Comparison of ENCODE assay signal across 8 mouse cellular contexts in genomic region chr9:46110648-46111047, GRCm38 (mm10).
DNase-seq lines count a peak whose midpoint lies in the region; ATAC-seq and TF ChIP-seq lines count a peak whose summit lies in the region.

No protein-coding gene starts in this region.

- DNase-seq in limb, embryonic 14.5 days (ENCODE audit: low spot score): no peak
- DNase-seq in limb, embryonic 10.5 days (ENCODE audit: low spot score): no peak
- peak in 1 of 3 experiments; percentile 24 for DNase-seq in liver, embryonic 14.5 days (ENCODE audit: low read depth in 3 of 3, low spot score in 3 of 3)
- DNase-seq in cerebellum, adult 9-10 months: no peak
- no peak for DNase-seq in forebrain, postnatal 0 days
- no peak for DNase-seq in gastrocnemius, adult 8-10 months (ENCODE audit: low spot score in 2 of 2)

- no peaks in the 10 kb centered on the region for H3K36me3 ChIP-seq in limb, embryonic 14.5 days (ENCODE audit: control insufficient read depth, insufficient read depth, low read length)
- no peaks in the 10 kb centered on the region for H3K36me3 ChIP-seq in limb, embryonic 10.5 days
- H3K36me3 ChIP-seq in heart, embryonic 15.5 days: no peaks in the 10 kb centered on the region
- no peaks in the 10 kb centered on the region for H3K36me3 ChIP-seq in liver, embryonic 14.5 days (replicated peaks; ENCODE audit: control insufficient read depth, insufficient read depth, low read depth)
- no peaks in the 10 kb centered on the region for H3K36me3 ChIP-seq in stomach, embryonic 16.5 days (ENCODE audit: control insufficient read depth, insufficient read depth, low read length)
- H3K36me3 ChIP-seq in forebrain, postnatal 0 days (ENCODE audit: insufficient read depth): no peaks in the 10 kb centered on the region

- no peak overlapping the region for H3K9ac ChIP-seq in limb, embryonic 14.5 days (ENCODE audit: low read depth, low read length, severe bottlenecking)
- no peak overlapping the region for H3K9ac ChIP-seq in heart, embryonic 15.5 days
- H3K9ac ChIP-seq in liver, embryonic 14.5 days (replicated peaks): no peak overlapping the region
- no peak overlapping the region for H3K9ac ChIP-seq in stomach, embryonic 16.5 days (ENCODE audit: low read length)
- no peak overlapping the region for H3K9ac ChIP-seq in forebrain, postnatal 0 days

- TF ChIP-seq EP300 in liver, embryonic 14.5 days (IDR thresholded peaks at IDR 0.05; ENCODE audit: low read depth): no peak

- no peaks in the 10 kb centered on the region for H3K27me3 ChIP-seq in limb, embryonic 14.5 days (ENCODE audit: control insufficient read depth, insufficient read depth, low read length)
- no peaks in the 10 kb centered on the region for H3K27me3 ChIP-seq in limb, embryonic 10.5 days (ENCODE audit: low read depth, poor library complexity, severe bottlenecking)
- no peaks in the 10 kb centered on the region for H3K27me3 ChIP-seq in heart, embryonic 15.5 days
- no peaks in the 10 kb centered on the region for H3K27me3 ChIP-seq in liver, embryonic 14.5 days (ENCODE audit: control insufficient read depth, insufficient read depth, low read length)
- H3K27me3 ChIP-seq in stomach, embryonic 16.5 days (ENCODE audit: control insufficient read depth, insufficient read depth, low read length): no peaks in the 10 kb centered on the region
- no peaks in the 10 kb centered on the region for H3K27me3 ChIP-seq in forebrain, postnatal 0 days (ENCODE audit: insufficient read depth, low read length)

- ATAC-seq in limb, embryonic 14.5 days (ENCODE audit: low FRiP score, low read depth): no peak
- ATAC-seq in heart, embryonic 15.5 days (replicated peaks; ENCODE audit: insufficient number of reproducible peaks, insufficient read depth, low FRiP score, low read depth): peak; percentile 73
- 0 out of 2 replicates have a peak, but pooled peaks have one; percentile 15 for ATAC-seq in liver, embryonic 14.5 days (ENCODE audit: insufficient read depth)
- ATAC-seq in stomach, embryonic 16.5 days (ENCODE audit: insufficient read depth, low FRiP score): 0 out of 2 replicates have a peak, but pooled peaks have one; percentile 59
- no peak for ATAC-seq in forebrain, postnatal 0 days

- H3K9me3 ChIP-seq in limb, embryonic 14.5 days (ENCODE audit: control insufficient read depth, low read length): no peaks in the 10 kb centered on the region
- H3K9me3 ChIP-seq in limb, embryonic 10.5 days (replicated peaks): no peaks in the 10 kb centered on the region
- no peaks in the 10 kb centered on the region for H3K9me3 ChIP-seq in heart, embryonic 15.5 days (replicated peaks)
- H3K9me3 ChIP-seq in liver, embryonic 14.5 days (ENCODE audit: control insufficient read depth, low read length): no peaks in the 10 kb centered on the region
- H3K9me3 ChIP-seq in stomach, embryonic 16.5 days (replicated peaks; ENCODE audit: control insufficient read depth, low read length): no peaks in the 10 kb centered on the region
- H3K9me3 ChIP-seq in forebrain, postnatal 0 days (ENCODE audit: low read length): no peaks in the 10 kb centered on the region

- H3K4me1 ChIP-seq in limb, embryonic 14.5 days (ENCODE audit: control insufficient read depth, insufficient read depth, low read length): peaks cover 29% of the 10 kb centered on the region
- peaks cover 32% of the 10 kb centered on the region for H3K4me1 ChIP-seq in limb, embryonic 10.5 days
- peaks cover 39% of the 10 kb centered on the region for H3K4me1 ChIP-seq in heart, embryonic 15.5 days (replicated peaks)
- peaks cover 12 to 25% of the 10 kb centered on the region in 2 experiments for H3K4me1 ChIP-seq in liver, embryonic 14.5 days (replicated peaks; ENCODE audit: control insufficient read depth in 2 of 2, insufficient read depth in 2 of 2, low read length in 1 of 2)
- peaks cover 40% of the 10 kb centered on the region for H3K4me1 ChIP-seq in stomach, embryonic 16.5 days (ENCODE audit: control insufficient read depth, insufficient read depth, low read length)
- no peaks in the 10 kb centered on the region; the same call in 1 of the 2 replicates for H3K4me1 ChIP-seq in forebrain, postnatal 0 days (ENCODE audit: insufficient read depth)

- 45% methylated on average over 7 of the region's 7 CpGs for WGBS in limb, embryonic 14.5 days
- 68% methylated on average over 7 of the region's 7 CpGs for WGBS in limb, embryonic 10.5 days
- 27% methylated on average over 7 of the region's 7 CpGs for WGBS in heart, embryonic 15.5 days
- 12% methylated on average over 7 of the region's 7 CpGs for WGBS in liver, embryonic 14.5 days (ENCODE audit: insufficient replicate concordance)
- WGBS in stomach, embryonic 16.5 days: 16% methylated on average over 7 of the region's 7 CpGs
- 70% methylated on average over 7 of the region's 7 CpGs for WGBS in forebrain, postnatal 0 days

- 0 out of 2 replicates have a peak overlapping the region, but pooled peaks have one; percentile 52 for H3K27ac ChIP-seq in limb, embryonic 14.5 days (replicated peaks; ENCODE audit: low read depth, low read length)
- H3K27ac ChIP-seq in limb, embryonic 10.5 days: no peak overlapping the region
- H3K27ac ChIP-seq in heart, embryonic 15.5 days: peak overlapping the region; percentile 60
- no peak overlapping the region for H3K27ac ChIP-seq in liver, embryonic 14.5 days
- H3K27ac ChIP-seq in stomach, embryonic 16.5 days (ENCODE audit: low read length): peak overlapping the region; percentile 13; the same call in 1 of the 2 replicates
- H3K27ac ChIP-seq in forebrain, postnatal 0 days (ENCODE audit: low read depth, low read length): no peak overlapping the region

- no peak overlapping the region for H3K4me3 ChIP-seq in limb, embryonic 14.5 days (replicated peaks; ENCODE audit: low read length)
- no peak overlapping the region for H3K4me3 ChIP-seq in limb, embryonic 10.5 days
- peak overlapping the region; percentile 13 for H3K4me3 ChIP-seq in heart, embryonic 15.5 days
- no peak overlapping the region for H3K4me3 ChIP-seq in liver, embryonic 14.5 days (ENCODE audit: insufficient read depth in 1 of 2, low read depth in 2 of 2, low read length in 2 of 2)
- no peak overlapping the region for H3K4me3 ChIP-seq in stomach, embryonic 16.5 days (replicated peaks; ENCODE audit: low read length)
- no peak overlapping the region for H3K4me3 ChIP-seq in forebrain, postnatal 0 days (ENCODE audit: low read depth, low read length)

- no peak for TF ChIP-seq CTCF in liver, embryonic 14.5 days (IDR thresholded peaks at IDR 0.05; ENCODE audit: low read depth)
- TF ChIP-seq CTCF in forebrain, postnatal 0 days (IDR thresholded peaks at IDR 0.05; ENCODE audit: low read depth): no peak

- H3K4me2 ChIP-seq in limb, embryonic 14.5 days (replicated peaks; ENCODE audit: low read depth, low read length, severe bottlenecking): no peak overlapping the region
- H3K4me2 ChIP-seq in heart, embryonic 15.5 days: peak overlapping the region; percentile 44
- H3K4me2 ChIP-seq in liver, embryonic 14.5 days (ENCODE audit: low read depth): peak overlapping the region; percentile 21; the same call in 1 of the 2 replicates
- H3K4me2 ChIP-seq in stomach, embryonic 16.5 days (ENCODE audit: low read depth, low read length): 0 out of 2 replicates have a peak overlapping the region, but pooled peaks have one; percentile 4
- no peak overlapping the region for H3K4me2 ChIP-seq in forebrain, postnatal 0 days (ENCODE audit: low read depth)

- TF ChIP-seq POLR2A in limb, embryonic 14.5 days (IDR thresholded peaks at IDR 0.05; ENCODE audit: borderline replicate concordance, extremely low read depth, insufficient read depth, insufficient read length): no peak

Comparison
In these comparisons a context has a peak if more than half of its experiments do, and no peak if none do; other contexts are left out.
1. H3K27ac ChIP-seq: peak in limb, embryonic 14.5 days (single experiment), heart, embryonic 15.5 days (single experiment) and stomach, embryonic 16.5 days (single experiment); none in limb, embryonic 10.5 days (single experiment), liver, embryonic 14.5 days (single experiment) and forebrain, postnatal 0 days (single experiment).
2. ATAC-seq: peak in heart, embryonic 15.5 days (single experiment), liver, embryonic 14.5 days (single experiment) and stomach, embryonic 16.5 days (single experiment); none in limb, embryonic 14.5 days (single experiment) and forebrain, postnatal 0 days (single experiment).
3. H3K4me2 ChIP-seq: peak in heart, embryonic 15.5 days (single experiment), liver, embryonic 14.5 days (single experiment) and stomach, embryonic 16.5 days (single experiment); none in limb, embryonic 14.5 days (single experiment) and forebrain, postnatal 0 days (single experiment).